In the genomic region with DNA sequence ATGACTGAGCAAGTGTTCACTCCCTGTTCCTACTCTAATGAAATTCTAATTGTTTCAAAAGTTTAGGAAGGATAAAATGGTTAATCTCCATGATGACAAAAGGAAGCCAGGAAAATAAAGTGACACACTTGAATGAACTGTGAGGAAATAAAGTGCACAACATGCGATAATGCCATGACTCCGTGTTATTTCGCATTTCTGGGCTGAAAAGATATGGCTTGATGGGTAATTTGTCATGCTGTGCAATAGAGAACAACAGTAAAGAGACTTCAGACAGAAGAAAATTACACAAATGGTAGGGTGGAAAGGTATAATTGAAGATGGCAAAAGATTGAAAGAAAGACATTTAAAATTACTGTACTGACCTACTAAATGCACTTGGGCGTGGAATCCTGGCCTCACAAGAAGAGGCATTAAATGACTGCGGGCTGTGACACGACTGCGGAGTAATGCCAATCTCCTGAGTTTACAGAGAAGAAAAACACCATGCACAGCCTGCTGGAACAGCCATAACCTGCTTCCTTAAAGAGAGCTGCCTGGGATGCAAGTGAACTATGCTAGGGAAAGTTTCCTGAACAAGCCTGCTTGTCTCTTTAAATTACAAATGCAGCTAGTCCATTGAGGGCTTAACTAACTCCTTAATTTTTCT, we compare ENCODE assay signal across 19 mouse cellular contexts. TPM values are rescaled to one million over a fixed set of nuclear protein-coding genes. Genes with fewer than 3 reads are reported as not detected.
DNase-seq lines count a peak whose midpoint lies in the region; ATAC-seq and TF ChIP-seq lines count a peak whose summit lies in the region.
"Had no signal": no experiment of that assay in that cellular context is flagged by ENCODE, and none has a peak within 500 bp of the region (broad histone marks: within the 10 kb centered on the region; RNA-seq: fewer than 3 reads in every experiment).

No protein-coding gene starts in this region.

- no peaks in the 10 kb centered on the region for H3K36me3 ChIP-seq in embryonic facial prominence, embryonic 14.5 days (ENCODE audit: control insufficient read depth, insufficient read depth, low read length)
- H3K36me3 ChIP-seq in forebrain, postnatal 0 days (ENCODE audit: insufficient read depth), result no peaks in the 10 kb centered on the region
- H3K36me3 ChIP-seq in limb, embryonic 10.5 days, result no peaks in the 10 kb centered on the region
- H3K36me3 ChIP-seq: embryonic facial prominence, embryonic 15.5 days; heart, embryonic 12.5 days; hindbrain, embryonic 10.5 days; intestine, embryonic 15.5 days had no signal

- H3K9me3 ChIP-seq in embryonic facial prominence, embryonic 14.5 days (ENCODE audit: control insufficient read depth, low read length), result no peaks in the 10 kb centered on the region
- H3K9me3 ChIP-seq in forebrain, postnatal 0 days (ENCODE audit: low read length), result no peaks in the 10 kb centered on the region
- no peaks in the 10 kb centered on the region for H3K9me3 ChIP-seq in limb, embryonic 10.5 days (replicated peaks)
- H3K9me3 ChIP-seq: embryonic facial prominence, embryonic 15.5 days; heart, embryonic 12.5 days; hindbrain, embryonic 10.5 days; intestine, embryonic 15.5 days had no signal

- H3K9ac ChIP-seq in embryonic facial prominence, embryonic 14.5 days (ENCODE audit: low read depth, low read length), result no peak overlapping the region
- H3K9ac ChIP-seq in forebrain, postnatal 0 days, result no peak overlapping the region
- H3K9ac ChIP-seq: embryonic facial prominence, embryonic 15.5 days; heart, embryonic 12.5 days; hindbrain, embryonic 14.5 days; intestine, embryonic 15.5 days had no signal

- H3K27me3 ChIP-seq in embryonic facial prominence, embryonic 14.5 days (replicated peaks; ENCODE audit: control insufficient read depth, insufficient read depth, low read length), result no peaks in the 10 kb centered on the region
- no peaks in the 10 kb centered on the region for H3K27me3 ChIP-seq in forebrain, postnatal 0 days (ENCODE audit: insufficient read depth, low read length)
- no peaks in the 10 kb centered on the region for H3K27me3 ChIP-seq in limb, embryonic 10.5 days (ENCODE audit: low read depth, poor library complexity, severe bottlenecking)
- H3K27me3 ChIP-seq: embryonic facial prominence, embryonic 15.5 days; heart, embryonic 12.5 days; intestine, embryonic 15.5 days had no signal

- peak; percentile 23 for DNase-seq in gastrocnemius, adult 18-20 months (ENCODE audit: low spot score)
- no peak for DNase-seq in gastrocnemius, postnatal 4 days (ENCODE audit: low spot score in 2 of 2)
- peak; percentile 3 for DNase-seq in brain, embryonic 18.5 days (ENCODE audit: low read depth, low spot score)
- peak; percentile 50 for DNase-seq in embryonic facial prominence, embryonic 14.5 days (ENCODE audit: low spot score)
- DNase-seq in forebrain, postnatal 0 days, result no peak
- no peak for DNase-seq in limb, embryonic 10.5 days (ENCODE audit: low spot score)
- no peak for DNase-seq in adrenal gland, postnatal 36 days
- DNase-seq: adrenal gland, adult 2 months; adrenal gland, postnatal 25 days; cerebellum, adult 2 months; cerebellum, postnatal 10 days; gastrocnemius, postnatal 10 days; kidney, adult 18-20 months had no signal

- 0 out of 2 replicates have a peak, but pooled peaks cover 4% of the 10 kb centered on the region for H3K4me1 ChIP-seq in embryonic facial prominence, embryonic 14.5 days (ENCODE audit: control insufficient read depth, insufficient read depth, low read length)
- no peaks in the 10 kb centered on the region for H3K4me1 ChIP-seq in forebrain, postnatal 0 days (ENCODE audit: insufficient read depth)
- no peaks in the 10 kb centered on the region for H3K4me1 ChIP-seq in limb, embryonic 10.5 days
- H3K4me1 ChIP-seq: embryonic facial prominence, embryonic 15.5 days; hindbrain, embryonic 10.5 days; intestine, embryonic 15.5 days had no signal

- H3K27ac ChIP-seq in embryonic facial prominence, embryonic 14.5 days (replicated peaks; ENCODE audit: low read depth, low read length), result no peak overlapping the region
- H3K27ac ChIP-seq in forebrain, postnatal 0 days (ENCODE audit: low read depth, low read length), result no peak overlapping the region
- H3K27ac ChIP-seq in limb, embryonic 10.5 days, result no peak overlapping the region
- H3K27ac ChIP-seq: embryonic facial prominence, embryonic 15.5 days; hindbrain, embryonic 10.5 days; hindbrain, embryonic 14.5 days; intestine, embryonic 15.5 days had no signal

- ATAC-seq in embryonic facial prominence, embryonic 14.5 days (ENCODE audit: low read depth), result peak; percentile 55; the same call in 1 of the 2 replicates
- ATAC-seq in forebrain, postnatal 0 days, result peak; percentile 28; the same call in 1 of the 2 replicates
- ATAC-seq: intestine, embryonic 15.5 days had no signal

- no peak overlapping the region for H3K4me2 ChIP-seq in embryonic facial prominence, embryonic 14.5 days (ENCODE audit: low read depth, low read length)
- H3K4me2 ChIP-seq in forebrain, postnatal 0 days (ENCODE audit: low read depth), result no peak overlapping the region
- H3K4me2 ChIP-seq: embryonic facial prominence, embryonic 15.5 days; heart, embryonic 12.5 days; hindbrain, embryonic 14.5 days; intestine, embryonic 15.5 days had no signal

- WGBS in embryonic facial prominence, embryonic 14.5 days, result 68% methylated on average over 7 of the region's 7 CpGs
- 74% methylated on average over 7 of the region's 7 CpGs for WGBS in forebrain, postnatal 0 days
- 89% methylated on average over 7 of the region's 7 CpGs for WGBS in limb, embryonic 10.5 days

- no peak for TF ChIP-seq CTCF in forebrain, postnatal 0 days (IDR thresholded peaks at IDR 0.05; ENCODE audit: low read depth)

- no peak overlapping the region for H3K4me3 ChIP-seq in embryonic facial prominence, embryonic 14.5 days (ENCODE audit: low read depth, low read length)
- no peak overlapping the region for H3K4me3 ChIP-seq in forebrain, postnatal 0 days (ENCODE audit: low read depth, low read length)
- H3K4me3 ChIP-seq in limb, embryonic 10.5 days, result no peak overlapping the region
- H3K4me3 ChIP-seq: embryonic facial prominence, embryonic 15.5 days; erythroblast, embryonic 14.5 days; heart, embryonic 12.5 days; hindbrain, embryonic 10.5 days; intestine, embryonic 15.5 days had no signal

RNA-seq across cellular contexts. Expression of a gene that starts 19.0 kb away (rescaled TPM):
- 100 to 1,000 TPM; 431 to 527 TPM for total RNA-seq in gastrocnemius, adult 18-20 months (2021)
- total RNA-seq in gastrocnemius, postnatal 4 days (2021), result 100 to 1,000 TPM; 565 to 585 TPM
- polyA plus RNA-seq in embryonic facial prominence, embryonic 14.5 days (2014; fragmentation: Nextera tagmentation; extraction: Ambion mirVana), result 195 and 224 TPM in 2 replicates
- 245 and 448 TPM in 2 replicates for total RNA-seq in forebrain, postnatal 0 days (2014; rRNA removed)
- 373 and 527 TPM in 2 replicates for polyA plus RNA-seq in forebrain, postnatal 0 days (2015; fragmentation: Nextera tagmentation; extraction: Ambion mirVana)
- polyA plus RNA-seq in limb, embryonic 10.5 days (2016; fragmentation: Nextera tagmentation; extraction: Ambion mirVana), result 13.2 and 17.5 TPM in 2 replicates
- 10 to 100 TPM; 47.2 to 53.0 TPM for total RNA-seq in adrenal gland, postnatal 36 days (2021)

Comparison
In these comparisons a context has a peak if more than half of its experiments do, and no peak if none do; other contexts are left out.
1. DNase-seq: peak in gastrocnemius, adult 18-20 months (single experiment), brain, embryonic 18.5 days (single experiment) and embryonic facial prominence, embryonic 14.5 days (single experiment); none in gastrocnemius, postnatal 4 days (0 of 2), forebrain, postnatal 0 days (single experiment), limb, embryonic 10.5 days (single experiment) and adrenal gland, postnatal 36 days (0 of 2).